Mouse (Mus musculus) erythroblast, embryonic 14.5 days (primary cell): ENCODE measurements around the gene Csnk1g2. TPM values are rescaled to one million over a fixed set of nuclear protein-coding genes. Genes with fewer than 3 reads are reported as not detected.

ENCODE experiments used
- H3K27me3 ChIP-seq: 2 replicates; pipeline ENCODE4 v1.6.1; 2012; ENCODE audit warnings: inconsistent platforms; ENCODE audit not compliant: control insufficient read depth
- H3K36me3 ChIP-seq: 2 replicates; pipeline ENCODE4 v1.6.1; 2012; ENCODE audit warnings: mild to moderate bottlenecking, inconsistent platforms; ENCODE audit not compliant: control insufficient read depth
- H3K4me1 ChIP-seq: 2 replicates; pipeline ENCODE4 v1.6.1; 2012; ENCODE audit warnings: inconsistent platforms; ENCODE audit not compliant: control insufficient read depth
- H3K4me3 ChIP-seq: replicated peaks from 2 replicates; pipeline ENCODE3; 2012; ENCODE audit warnings: moderate library complexity, mild to moderate bottlenecking, inconsistent platforms
- H3K9me3 ChIP-seq: 2 replicates; pipeline ENCODE4 v1.6.1; 2012; ENCODE audit warnings: low read length, inconsistent platforms, mixed read lengths; ENCODE audit not compliant: control insufficient read depth
- GATA1 ChIP-seq: IDR thresholded peaks from 2 replicates; pipeline ENCODE4 v1.6.1; 2012; ENCODE audit warnings: low read length, inconsistent platforms, mixed read lengths
- TAL1 ChIP-seq: IDR thresholded peaks from 3 replicates; pipeline ENCODE4 v1.6.1; 2012; ENCODE audit warnings: low read length, inconsistent platforms, mixed read lengths
- polyA plus RNA-seq: library from polyadenylated mRNA; stranded (reverse); fragments of >175 nt; gene quantifications from 2 replicates; pipeline ENCODE4 v1.2.3, GENCODE M21; 2012

Csnk1g2 gene
- polyA plus RNA-seq, 1 experiment: 33.9 TPM

GRCm38 (mm10) chr10:80684214-80684613 is 61.6 kb downstream of the Csnk1g2 start:
- H3K4me3 ChIP-seq: peak overlapping the region; percentile 14
- peaks cover 66% of the 10 kb centered on the region for H3K4me1 ChIP-seq
- no peaks in the 10 kb centered on the region for H3K9me3 ChIP-seq
- H3K27me3 ChIP-seq: no peaks in the 10 kb centered on the region
- TF ChIP-seq GATA1 (no peak), TAL1 (no peak)
- peaks cover 71% of the 10 kb centered on the region for H3K36me3 ChIP-seq

GRCm38 (mm10) chr10:80684984-80685383 is 62.3 kb downstream of the Csnk1g2 start:
- H3K4me1 ChIP-seq: peaks cover 62% of the 10 kb centered on the region
- H3K36me3 ChIP-seq: peaks cover 75% of the 10 kb centered on the region
- no peaks in the 10 kb centered on the region for H3K9me3 ChIP-seq
- TF ChIP-seq TAL1 (peak; percentile 80), GATA1 (peak; percentile 75)
- H3K4me3 ChIP-seq: peak overlapping the region; percentile 50
- H3K27me3 ChIP-seq: no peaks in the 10 kb centered on the region

- H3K4me1 ChIP-seq: peaks cover 71% of the 10 kb centered on the region
- TF ChIP-seq TAL1: no peak
- TF ChIP-seq GATA1: no peak
These were observed 64.0 kb downstream of the Csnk1g2 start for GRCm38 (mm10) chr10:80686617-80687016.

DNA sequence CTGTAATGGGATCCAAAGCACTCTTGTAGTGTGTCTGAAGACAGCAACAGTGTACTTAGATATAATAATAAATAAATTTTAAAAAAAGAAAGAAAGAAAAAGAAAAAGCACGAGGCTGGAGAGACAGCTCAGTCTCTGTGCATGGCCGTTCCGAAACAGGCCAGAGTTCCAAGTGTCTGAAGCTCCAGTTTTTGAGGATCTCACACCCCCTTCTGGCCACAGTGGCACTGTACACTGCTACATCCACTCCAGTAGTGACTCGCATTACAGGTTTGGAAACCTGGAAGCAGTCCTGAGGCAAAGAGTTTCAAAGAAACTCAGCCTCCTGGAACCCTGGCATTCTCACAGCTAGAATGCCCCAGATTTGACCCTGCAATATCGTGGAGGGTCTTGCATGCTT is 65.2 kb downstream of the Csnk1g2 start:
- Histone ChIP-seq H3K4me3 (no peak overlapping the region), H3K27me3 (no peaks in the 10 kb centered on the region), H3K9me3 (no peaks in the 10 kb centered on the region), H3K4me1 (peaks cover 78% of the 10 kb centered on the region), H3K36me3 (peaks cover 96% of the 10 kb centered on the region)
- TF ChIP-seq GATA1: no peak
- TF ChIP-seq TAL1: no peak

More at GRCm38 (mm10) chr10:80686617-80687016, 64.0 kb downstream of the Csnk1g2 start:
- H3K4me3 ChIP-seq: no peak overlapping the region
- H3K27me3 ChIP-seq: no peaks in the 10 kb centered on the region
- peaks cover 90% of the 10 kb centered on the region for H3K36me3 ChIP-seq
- no peaks in the 10 kb centered on the region for H3K9me3 ChIP-seq

Other genes starting within 250 kb of the Csnk1g2 start
- gene Mex3d, start 235.2 kb upstream of the Csnk1g2 start, polyA plus RNA-seq: 0.53 and 0.55 TPM in 2 replicates
- 24.1 and 26.2 TPM in 2 replicates for gene Mbd3, start 223.3 kb upstream of the Csnk1g2 start, polyA plus RNA-seq
- 197 and 289 TPM in 2 replicates for gene Uqcr11, start 216.0 kb upstream of the Csnk1g2 start, polyA plus RNA-seq
- 61.1 and 64.8 TPM in 2 replicates for gene Tcf3, start 189.2 kb upstream of the Csnk1g2 start, polyA plus RNA-seq
- gene Onecut3, start 128.0 kb upstream of the Csnk1g2 start, polyA plus RNA-seq: not detected in 2 replicates
- gene Atp8b3, start 83.7 kb upstream of the Csnk1g2 start, polyA plus RNA-seq: 0.01 and 0.03 TPM in 2 replicates
- gene Rexo1, start 61.3 kb upstream of the Csnk1g2 start, polyA plus RNA-seq: 14.5 and 15.5 TPM in 2 replicates
- 19.9 and 21.2 TPM in 2 replicates for gene Klf16, start 45.5 kb upstream of the Csnk1g2 start, polyA plus RNA-seq
- gene Abhd17a, start 32.5 kb upstream of the Csnk1g2 start, polyA plus RNA-seq: 103 and 117 TPM in 2 replicates
- 6.8 and 7.3 TPM in 2 replicates for gene Scamp4, start 20.0 kb upstream of the Csnk1g2 start, polyA plus RNA-seq
- gene Adat3, start 20.0 kb upstream of the Csnk1g2 start, polyA plus RNA-seq: 4.1 and 6.2 TPM in 2 replicates
- 0.07 and 0.12 TPM in 2 replicates for gene Gm49322, start 16.8 kb upstream of the Csnk1g2 start, polyA plus RNA-seq
- gene Btbd2, start 34.2 kb downstream of the Csnk1g2 start, polyA plus RNA-seq: 2.6 and 3.2 TPM in 2 replicates
- gene Mknk2, start 55.3 kb downstream of the Csnk1g2 start, polyA plus RNA-seq: 49.1 and 53.2 TPM in 2 replicates
- 1.8 and 2.1 TPM in 2 replicates for gene Mob3a, start 79.1 kb downstream of the Csnk1g2 start, polyA plus RNA-seq
- 1.2 and 3.9 TPM in 2 replicates for gene Izumo4, start 79.3 kb downstream of the Csnk1g2 start, polyA plus RNA-seq
- 2.5 and 2.6 TPM in 2 replicates for gene Ap3d1, start 119.4 kb downstream of the Csnk1g2 start, polyA plus RNA-seq
- gene Dot1l, start 132.4 kb downstream of the Csnk1g2 start, polyA plus RNA-seq: 8.8 and 9.8 TPM in 2 replicates
- gene Sf3a2, start 175.4 kb downstream of the Csnk1g2 start, polyA plus RNA-seq: 68.4 and 69.3 TPM in 2 replicates
- 32.7 and 39.3 TPM in 2 replicates for gene Plekhj1, start 175.8 kb downstream of the Csnk1g2 start, polyA plus RNA-seq
- gene Amh, start 182.4 kb downstream of the Csnk1g2 start, polyA plus RNA-seq: 0.33 and 0.43 TPM in 2 replicates
- not detected in 2 replicates for gene Jsrp1, start 190.7 kb downstream of the Csnk1g2 start, polyA plus RNA-seq
- 1,446 and 1,486 TPM in 2 replicates for gene Oaz1, start 203.8 kb downstream of the Csnk1g2 start, polyA plus RNA-seq
- gene Lingo3, start 221.2 kb downstream of the Csnk1g2 start, polyA plus RNA-seq: not detected in 2 replicates
- 17.4 and 20.7 TPM in 2 replicates for gene Lsm7, start 232.4 kb downstream of the Csnk1g2 start, polyA plus RNA-seq
- 56.0 and 60.5 TPM in 2 replicates for gene Sppl2b, start 232.4 kb downstream of the Csnk1g2 start, polyA plus RNA-seq
- 0.02 and 0.03 TPM in 2 replicates for gene Tmprss9, start 249.0 kb downstream of the Csnk1g2 start, polyA plus RNA-seq